Mouse (Mus musculus) CD8-positive naive resting alpha-beta T cell, adult 2 months (primary cell): ENCODE measurements around the gene Rab1b.

Source experiments
- DNase-seq, 2 experiments: peaks; one replicate each; pipeline ENCODE4 v3.0.0; 2022; ENCODE audit warnings: low read depth in 2 of 2, low spot score in 2 of 2

Rab1b gene

DNA sequence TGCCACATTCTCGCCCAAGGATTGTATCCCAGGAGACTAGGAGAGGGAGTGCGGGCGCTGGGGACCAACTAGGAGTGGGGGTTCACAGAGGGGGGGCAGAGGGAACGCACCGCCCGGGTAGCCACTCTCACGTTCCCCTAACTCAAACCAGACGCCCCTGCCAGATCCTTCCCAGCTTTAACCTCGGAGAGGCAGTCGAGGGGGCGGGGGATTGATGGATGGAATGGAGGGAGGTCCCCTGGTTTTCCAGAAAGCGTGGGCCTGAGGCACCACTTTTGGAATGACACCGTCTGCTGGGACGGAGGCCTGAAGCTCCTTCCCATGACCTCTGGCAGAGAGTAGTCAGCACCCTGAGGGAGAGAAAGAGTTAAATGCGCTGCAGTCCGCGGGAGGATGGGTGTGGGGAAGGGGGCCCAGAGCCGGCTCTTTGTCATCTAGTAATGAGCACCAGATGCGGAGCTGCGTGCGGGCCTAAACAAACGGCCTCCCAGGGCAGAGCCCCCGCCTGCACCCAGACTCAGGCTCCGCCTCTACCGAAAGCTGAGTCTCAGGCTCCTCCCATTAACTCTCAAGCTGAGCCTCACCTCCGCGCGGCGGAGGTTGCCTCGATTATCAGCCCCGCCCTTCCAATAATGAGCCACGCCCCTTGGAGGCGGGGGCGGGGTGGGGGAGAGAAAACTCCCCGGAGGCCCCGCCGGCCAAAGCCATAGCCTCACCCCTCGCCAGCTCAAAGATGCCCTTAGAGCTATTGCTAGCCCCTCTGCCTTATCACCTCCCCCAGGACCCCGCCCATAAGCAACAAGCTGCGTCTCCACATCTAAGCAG lies 35.1 kb downstream of the Rab1b start:
- peak in 1 of 2 experiments; percentile 31 for DNase-seq

DNA sequence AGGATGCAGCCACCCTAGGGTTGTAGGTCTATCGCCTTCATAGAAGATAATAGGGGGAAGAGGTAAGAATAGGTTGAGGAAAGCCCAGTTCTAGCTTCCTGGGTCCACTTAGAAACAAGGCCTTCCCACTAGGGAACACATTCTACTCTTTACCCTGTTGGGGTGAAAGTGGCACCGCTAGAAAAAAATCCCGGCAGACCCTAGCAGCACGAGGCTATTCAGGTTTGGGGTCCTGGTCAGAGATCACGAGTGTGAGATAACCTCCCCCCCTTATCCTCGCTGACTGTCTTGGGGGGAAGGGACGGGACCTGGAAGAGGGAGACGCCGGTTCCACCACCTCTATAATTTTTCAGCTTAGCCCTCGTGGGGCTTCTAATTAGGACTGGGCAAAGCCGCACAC lies 35.8 kb downstream of the Rab1b start:
- no peak for DNase-seq

DNA sequence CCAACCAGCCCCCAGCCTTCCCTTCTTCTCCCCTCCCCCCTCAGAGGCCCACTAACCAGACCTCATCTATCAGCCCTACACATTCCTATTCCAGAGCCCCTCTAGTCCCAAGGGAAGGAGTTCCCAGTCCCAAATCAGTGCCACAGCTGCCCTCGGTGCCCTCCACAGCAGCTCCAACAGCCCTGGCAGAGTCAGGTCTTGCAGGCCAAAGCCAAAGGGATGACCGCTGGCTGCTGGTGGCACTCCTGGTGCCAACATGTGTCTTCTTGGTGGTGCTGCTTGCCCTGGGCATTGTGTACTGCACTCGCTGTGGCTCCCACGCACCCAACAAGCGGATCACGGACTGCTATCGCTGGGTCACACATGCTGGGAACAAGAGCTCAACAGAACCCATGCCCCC lies 36.9 kb downstream of the Rab1b start:
- DNase-seq, result no peak

DNA sequence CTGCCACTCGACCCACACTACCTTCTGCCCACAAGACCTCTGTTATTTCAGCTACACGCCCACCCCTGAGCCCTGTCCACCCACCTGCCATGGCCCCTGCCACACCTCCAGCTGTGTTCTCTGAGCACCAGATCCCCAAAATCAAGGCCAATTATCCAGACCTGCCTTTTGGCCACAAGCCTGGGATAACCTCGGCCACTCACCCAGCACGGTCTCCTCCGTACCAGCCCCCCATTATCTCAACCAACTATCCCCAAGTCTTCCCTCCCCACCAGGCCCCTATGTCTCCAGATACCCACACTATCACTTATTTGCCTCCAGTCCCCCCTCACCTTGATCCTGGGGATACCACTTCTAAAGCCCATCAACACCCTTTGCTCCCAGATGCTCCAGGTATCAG lies 37.4 kb downstream of the Rab1b start:
- DNase-seq, result no peak

DNA sequence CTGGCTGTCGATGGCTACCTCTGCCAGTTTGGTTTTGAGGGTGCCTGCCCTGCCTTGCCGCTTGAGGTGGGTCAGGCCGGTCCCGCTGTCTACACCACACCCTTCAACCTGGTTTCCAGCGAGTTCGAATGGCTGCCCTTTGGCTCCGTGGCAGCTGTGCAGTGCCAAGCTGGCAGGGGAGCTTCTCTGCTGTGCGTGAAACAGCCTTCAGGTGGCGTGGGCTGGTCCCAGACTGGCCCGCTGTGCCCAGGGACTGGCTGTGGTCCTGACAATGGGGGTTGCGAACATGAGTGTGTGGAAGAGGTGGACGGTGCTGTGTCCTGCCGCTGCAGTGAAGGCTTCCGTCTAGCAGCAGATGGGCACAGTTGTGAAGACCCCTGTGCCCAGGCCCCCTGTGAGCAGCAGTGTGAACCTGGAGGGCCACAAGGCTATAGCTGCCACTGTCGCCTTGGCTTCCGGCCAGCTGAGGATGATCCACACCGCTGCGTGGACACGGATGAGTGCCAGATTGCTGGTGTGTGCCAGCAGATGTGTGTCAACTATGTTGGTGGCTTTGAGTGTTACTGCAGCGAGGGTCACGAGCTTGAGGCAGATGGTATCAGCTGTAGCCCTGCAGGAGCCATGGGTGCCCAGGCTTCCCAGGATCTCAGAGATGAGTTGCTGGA lies 38.2 kb downstream of the Rab1b start:
- DNase-seq, result no peak

DNA sequence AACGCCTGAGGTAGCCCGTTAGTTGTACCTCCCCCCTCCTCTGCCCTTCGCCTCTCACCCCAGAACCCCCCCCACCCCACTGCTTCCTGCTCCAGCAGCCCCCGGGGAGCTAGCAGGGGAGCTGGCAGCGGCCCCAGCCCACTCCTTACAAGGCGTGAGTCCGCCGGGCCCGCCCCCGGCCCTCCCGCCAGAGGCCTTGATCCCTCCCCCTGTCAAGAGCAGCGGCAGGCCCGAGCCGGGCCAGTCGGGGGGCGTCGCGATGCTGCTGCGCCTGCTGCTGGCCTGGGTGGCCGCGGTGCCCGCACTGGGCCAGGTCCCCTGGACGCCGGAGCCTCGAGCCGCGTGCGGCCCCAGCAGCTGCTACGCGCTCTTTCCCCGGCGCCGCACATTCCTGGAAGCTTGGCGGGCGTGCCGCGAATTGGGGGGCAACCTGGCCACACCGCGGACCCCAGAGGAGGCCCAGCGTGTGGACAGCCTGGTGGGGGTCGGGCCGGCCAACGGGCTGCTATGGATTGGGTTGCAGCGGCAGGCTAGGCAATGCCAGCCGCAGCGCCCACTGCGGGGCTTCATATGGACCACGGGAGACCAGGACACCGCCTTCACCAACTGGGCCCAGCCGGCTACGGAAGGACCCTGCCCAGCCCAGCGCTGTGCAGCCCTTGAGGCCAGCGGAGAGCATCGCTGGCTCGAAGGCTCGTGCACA lies 38.9 kb downstream of the Rab1b start, which contains the start of gene Cd248:
Gene Cd248, plus strand, starts transcription at position 212 of the 703 bp plus-strand sequence.
- DNase-seq, result no peak

DNA sequence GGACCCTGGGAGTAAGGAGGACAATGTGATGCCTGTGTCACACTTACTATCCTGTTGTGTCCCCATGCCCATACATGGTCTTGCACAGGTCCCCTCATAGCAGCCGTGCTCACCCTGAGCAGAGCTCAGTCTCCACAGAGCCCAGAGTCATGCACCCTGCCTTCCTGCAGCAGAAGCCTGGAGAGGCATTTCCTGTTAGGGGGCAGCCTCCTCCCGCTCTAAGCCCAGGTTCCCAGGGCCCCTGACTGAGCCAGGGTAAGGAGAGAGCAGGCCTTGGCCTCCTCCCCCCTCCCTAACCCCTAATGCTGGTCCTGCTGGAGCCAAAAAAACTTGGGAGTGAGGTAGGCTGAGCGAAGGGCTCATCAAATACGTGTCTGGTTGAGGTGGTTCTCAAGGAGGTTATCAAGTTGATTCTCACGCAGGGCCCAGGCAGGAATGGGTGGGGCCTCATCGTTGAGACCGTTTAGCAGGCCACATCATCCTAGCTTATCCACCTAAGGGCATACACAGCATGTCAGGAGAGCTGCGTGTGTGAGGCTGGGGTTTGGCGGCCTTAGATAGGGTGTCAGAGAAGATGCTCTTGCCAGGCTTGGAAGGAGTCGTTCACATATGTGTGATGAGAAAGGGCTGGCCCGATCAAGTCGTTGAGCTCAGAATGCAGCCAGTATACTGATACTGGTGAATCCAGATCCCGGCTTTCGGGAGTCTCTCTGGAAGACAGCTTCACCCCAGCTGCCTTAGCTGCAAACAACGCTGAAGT lies 39.7 kb downstream of the Rab1b start:
- no peak for DNase-seq

DNA sequence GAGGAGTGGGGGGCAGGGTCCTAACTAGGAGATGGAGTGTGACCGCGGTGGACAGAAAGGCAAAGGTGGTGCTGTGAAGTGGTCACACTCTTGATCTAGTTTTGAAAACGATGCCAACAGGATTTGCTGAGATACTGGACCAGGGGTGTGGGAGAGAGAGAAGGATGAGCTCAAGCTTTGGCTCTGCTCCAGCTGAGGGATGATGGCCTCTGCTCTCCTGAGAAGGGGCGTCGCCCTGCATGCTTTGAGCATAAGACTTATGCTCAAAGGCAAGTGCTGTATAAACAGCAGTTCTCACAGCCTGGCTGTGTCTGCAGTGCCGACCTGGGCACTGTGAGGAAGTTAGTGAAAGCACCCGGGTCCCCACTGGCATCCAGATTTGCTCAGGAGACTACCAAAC lies 41.8 kb downstream of the Rab1b start:
- no peak for DNase-seq

DNA sequence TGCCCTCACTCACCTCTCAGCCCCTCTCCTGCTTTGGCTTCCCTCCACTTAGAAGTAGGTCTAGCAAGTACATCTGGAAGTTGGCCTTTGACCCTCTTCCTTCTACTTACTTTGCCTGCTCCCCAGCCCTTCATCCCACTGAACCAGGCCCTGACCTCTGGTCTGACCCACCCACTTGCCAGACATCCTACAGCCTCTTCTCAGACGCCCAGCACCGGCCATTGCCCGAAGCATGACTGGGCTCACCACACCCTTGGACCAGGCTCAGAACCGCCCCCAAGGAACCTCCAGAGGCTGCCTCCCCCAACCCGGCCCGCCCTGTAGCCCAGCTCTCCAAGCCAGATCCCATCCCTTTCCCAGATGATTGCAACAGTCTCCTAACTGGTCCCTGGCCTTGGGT lies 44.4 kb downstream of the Rab1b start:
- no peak for DNase-seq

DNA sequence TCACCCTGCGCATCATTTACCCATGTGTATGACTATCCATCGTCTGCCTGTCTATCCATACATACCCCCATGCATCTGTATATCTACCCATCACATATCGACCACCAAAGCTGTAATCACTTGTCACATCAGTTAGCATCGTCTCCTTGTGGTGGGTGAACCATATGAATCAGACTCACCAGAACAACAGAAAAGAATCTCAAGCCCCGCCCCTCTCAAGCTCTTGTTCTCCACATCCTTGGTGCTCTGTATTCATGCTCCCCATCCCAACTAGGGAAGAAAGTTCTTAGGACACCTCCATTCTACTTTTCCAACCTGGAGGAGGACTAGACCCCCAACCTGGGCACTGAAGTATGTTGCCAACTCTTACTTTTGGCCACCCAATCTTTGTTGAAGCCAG lies 44.8 kb downstream of the Rab1b start:
- no peak for DNase-seq

DNA sequence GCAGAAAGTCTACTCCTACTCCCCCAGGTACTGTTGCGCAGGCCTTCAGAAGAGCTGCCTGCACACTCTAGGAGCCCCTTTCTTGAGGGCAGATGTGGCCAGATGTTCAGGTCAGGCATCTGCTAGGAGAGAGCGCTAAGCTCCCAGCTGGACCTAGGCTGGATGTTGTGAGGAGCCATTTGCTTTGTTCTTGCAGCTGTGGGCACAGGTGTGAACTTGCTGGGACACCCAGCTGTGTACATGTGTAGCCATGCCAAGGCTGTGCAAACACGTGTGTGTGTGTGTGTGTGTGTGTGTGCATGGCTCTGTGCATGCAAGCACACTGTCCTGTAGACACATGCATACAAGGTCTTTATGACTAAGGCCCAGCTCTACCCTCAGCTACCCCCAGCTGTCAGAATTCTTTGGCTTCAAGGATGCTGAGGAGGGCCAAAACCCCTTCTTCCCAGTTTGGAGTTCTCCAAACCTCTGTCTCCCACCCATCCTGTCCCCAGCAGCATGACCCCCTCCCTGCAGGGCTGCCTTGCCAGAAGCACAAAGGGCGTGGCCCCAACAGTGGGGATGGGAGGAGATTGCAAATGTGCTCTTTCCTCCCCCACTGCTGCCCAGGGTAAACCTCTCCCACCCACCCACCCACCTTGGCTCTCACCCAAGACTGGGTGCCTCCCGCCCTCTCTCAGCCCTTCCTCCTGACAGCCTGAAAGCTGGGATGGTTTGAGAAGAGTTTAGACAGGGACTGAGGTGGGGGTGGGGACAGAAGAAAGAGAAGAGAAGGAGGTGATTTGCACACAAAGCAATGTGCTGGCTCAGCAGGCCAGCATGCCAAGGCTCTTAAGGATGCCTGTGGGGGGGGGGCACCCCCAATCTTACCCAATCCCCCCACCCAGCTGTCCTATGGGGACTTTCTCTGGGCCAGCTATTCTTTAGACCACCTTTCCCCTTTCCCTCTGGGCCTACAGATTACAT lies 46.2 kb downstream of the Rab1b start:
- no peak for DNase-seq

DNA sequence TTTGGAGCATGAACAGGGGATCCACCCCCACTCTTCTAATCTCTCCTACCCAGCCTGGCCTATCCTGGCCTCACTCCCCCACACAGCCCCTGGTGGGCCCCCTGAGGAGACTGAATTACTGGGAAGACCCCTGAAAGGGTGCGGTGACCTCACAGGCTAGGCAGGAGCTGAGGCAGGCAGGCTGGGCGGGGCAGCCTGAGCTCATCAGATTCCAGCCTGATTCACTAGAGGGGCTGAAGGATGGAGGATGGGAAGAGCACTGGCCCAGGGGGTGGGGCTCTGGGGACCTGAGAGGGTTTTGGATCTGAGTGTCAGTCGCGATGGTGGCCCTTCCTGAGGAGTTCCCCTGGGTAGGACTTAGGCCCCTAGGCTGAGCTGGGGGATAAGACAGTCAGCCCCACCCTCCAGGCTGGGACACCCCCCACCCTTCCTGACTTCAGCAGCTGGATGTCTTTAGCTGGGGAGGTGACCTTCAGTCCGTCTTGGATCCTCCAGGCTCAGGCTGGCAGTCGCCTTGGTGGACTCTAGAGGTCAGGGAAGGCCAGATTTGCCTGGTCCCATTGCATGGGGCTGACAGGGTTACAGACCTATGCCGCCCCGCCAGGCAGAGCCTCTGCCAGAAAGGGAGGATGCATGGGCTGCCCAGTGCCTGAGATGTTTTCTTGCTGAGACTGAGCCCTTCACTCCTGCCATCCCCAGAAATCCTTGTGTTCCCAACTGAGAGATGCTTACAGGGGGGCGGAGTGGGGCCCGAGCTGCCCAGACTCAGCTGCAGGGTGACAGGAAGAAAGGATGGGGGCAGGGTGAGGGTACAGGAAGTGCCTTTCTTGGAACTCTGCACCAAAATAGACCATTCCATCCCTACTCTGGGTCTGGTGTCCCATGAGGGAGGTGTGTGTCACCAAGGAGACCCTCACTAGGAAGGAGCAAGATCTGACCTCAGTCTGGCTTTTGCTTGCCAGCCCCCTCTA lies 47.8 kb downstream of the Rab1b start:
- no peak for DNase-seq

DNA sequence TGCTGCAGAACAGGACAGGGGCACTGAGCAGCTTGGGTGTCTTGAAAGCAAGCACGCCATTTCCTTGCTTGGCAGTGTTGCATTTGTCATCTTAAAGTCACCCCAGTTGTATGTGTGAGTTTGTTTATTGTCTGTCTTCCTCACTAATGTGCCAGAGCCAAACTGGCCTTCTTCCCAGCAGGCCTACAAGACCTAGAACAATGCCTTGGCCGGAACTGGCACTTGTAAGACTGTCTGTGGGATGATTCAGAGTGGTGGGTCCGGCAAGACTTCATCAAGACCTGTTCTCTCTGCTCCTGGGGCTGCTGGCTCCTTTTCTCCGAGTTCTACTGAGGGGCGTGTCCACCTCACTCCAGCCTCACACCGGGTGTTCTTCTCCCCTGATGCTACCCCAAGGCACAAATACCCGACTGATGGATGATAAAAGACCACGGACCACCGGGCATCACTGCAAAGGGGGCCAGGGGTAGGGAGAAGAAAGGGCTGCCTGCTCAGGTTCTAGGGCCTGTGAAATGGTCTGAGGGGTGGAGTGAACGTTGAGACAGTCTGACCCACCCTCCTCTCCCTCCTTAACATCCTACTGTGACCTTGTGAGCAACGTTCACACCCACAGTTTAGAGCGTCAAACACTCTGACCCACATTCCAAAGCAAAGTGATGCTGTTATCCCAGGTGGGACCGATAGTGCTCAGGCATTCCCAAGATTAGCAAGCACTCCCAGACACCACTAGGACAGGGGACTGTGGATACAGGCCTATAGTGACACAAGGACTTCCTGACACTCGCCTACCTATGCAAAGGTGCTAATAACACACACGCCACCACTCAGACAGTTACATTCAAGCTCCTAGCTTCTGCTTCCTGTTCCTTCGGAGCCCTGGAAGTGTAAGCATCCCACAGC lies 48.7 kb downstream of the Rab1b start:
- no peak for DNase-seq

DNA sequence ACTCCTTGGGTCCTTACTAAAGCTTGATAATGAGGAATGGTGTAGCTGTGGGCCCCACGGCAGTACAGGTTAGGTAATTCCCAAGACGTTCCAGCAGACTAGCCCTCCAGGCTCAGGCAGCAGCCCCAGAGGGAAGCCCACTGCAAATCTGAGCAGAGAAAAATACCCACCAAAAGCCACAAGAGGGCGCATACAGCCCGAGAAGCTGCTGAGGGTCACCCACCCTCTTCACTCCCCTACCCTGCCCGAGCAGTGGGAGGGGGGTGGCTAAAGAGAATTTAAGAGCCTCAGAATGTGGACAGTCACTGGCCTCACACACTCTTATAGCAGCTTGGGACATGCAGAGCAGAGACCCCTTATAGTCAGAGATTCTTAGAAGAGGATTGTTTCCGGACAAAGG lies 50.6 kb downstream of the Rab1b start:
- peak in 1 of 2 experiments; percentile 28 for DNase-seq

DNA sequence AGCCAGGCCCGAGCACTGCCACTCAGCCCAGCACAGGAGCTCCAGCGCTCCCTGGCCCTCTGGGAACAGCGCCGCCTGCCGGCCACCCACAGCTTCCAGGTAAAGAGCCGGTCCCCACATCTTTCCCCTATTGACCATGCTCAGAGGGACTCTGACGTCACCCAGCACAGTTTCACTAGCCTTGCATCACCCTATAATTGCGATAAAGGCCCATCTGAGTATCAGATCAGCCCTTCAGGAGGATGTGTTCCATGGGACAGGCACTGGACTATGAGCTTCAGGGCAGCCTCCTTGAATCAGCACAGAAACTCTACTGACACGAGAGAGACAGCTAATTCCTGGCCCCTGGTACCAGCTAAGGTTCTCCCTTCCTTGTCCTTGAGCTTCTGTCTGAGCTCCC lies 53.0 kb downstream of the Rab1b start:
- DNase-seq, result peak; percentile 44 to 56

DNA sequence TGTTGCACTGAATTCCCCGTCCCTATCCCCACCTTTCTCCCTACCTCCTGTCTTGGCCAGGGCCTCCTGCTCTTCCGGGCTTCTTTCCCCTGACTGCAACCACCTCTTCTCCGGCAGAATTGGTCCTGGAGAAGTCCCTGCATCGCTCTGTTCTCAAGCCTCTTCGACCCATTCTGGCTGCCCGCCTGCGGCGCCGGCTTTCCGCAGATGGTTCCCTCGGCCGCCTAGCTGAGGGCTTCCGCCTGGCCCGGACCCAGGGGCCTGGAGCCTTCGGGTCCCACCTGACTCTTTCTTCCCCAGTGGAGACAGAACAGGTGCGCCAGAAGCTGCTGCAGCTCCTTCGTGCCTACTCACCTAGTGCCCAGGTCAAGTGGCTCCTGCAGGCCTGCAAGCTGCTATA lies 54.0 kb downstream of the Rab1b start:
- no peak for DNase-seq

DNA sequence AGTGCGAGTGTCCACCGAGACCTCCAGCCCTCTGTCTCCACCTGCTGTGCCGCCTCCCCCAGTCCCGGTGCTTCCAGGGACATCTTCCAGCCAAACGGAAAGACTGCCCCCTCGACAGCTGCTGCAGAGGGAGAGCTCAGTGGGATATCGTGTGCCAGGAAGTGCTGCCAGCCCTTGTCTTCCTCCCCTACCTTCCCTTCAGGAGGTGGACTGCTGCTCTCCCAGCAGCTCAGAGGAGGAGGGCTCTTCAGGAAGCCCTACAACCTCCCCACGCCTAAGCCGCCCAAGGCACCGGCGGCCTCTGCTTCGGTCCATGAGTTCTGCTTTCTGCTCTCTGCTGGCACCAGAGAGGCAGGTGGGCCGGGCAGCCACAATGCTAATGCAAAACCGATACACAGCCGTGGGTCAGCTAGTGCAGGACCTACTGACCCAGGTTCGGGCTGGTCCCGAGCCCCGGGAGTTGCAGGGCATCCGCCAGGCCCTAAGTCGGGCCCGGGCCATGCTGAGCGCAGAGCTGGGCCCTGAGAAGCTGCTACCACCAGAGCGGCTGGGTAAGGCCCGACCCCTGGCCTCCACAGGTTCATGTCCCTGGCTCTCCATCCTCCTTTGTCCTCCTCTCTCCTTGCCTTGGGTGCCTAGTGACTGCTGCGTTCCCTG lies 54.6 kb downstream of the Rab1b start:
- DNase-seq, result no peak
